In the genomic region with DNA sequence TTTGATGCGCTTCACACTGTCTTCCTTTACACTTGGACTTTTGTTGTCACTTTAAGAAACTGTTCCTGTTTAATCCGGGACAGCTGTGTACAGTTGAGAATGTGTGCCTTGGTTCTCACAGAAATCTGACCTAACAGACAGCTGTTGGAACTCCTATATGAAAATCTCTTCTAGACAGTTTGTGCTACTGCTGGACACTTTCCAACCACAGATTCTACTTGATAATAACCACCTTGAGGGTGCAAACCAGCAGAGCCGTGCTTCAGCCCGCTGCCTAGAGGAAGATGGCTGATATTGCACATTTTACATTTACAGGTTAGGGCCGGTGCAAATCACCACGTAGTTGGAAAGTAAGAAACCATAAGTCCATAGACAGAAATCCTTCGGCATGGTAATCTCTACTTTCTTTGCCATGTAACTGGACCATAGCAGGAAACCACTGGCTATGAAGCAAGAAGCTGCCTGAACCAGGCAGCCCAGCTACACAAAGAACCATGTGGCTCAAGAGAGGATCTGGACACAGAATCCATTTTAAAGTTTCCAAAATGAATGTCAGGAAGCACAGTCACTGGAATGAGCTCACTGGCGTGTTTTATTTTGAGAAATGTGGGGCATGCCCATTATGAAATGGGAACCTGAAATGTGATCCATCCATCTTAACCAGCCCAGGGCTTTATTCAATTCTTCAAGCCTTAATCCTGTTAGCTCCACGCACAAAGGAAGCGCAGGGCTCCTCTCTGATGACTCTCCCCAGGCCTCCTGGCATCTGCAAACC, we compare ENCODE assay signal across 8 mouse cellular contexts.
A peak's percentile ranks its signal among the peaks of the same experiment; 100 is the strongest.
DNase-seq lines count a peak whose midpoint lies in the region; ATAC-seq and TF ChIP-seq lines count a peak whose summit lies in the region.

No protein-coding gene starts in this region.

- peak; percentile 64 for ATAC-seq in activated CD4-positive, CD25-positive, alpha-beta regulatory T cell, adult 4 months
- peak; percentile 59; the same call in 1 of the 2 replicates for ATAC-seq in hindbrain, embryonic 11.5 days (ENCODE audit: low FRiP score)
- peak; percentile 89 for ATAC-seq in midbrain, embryonic 11.5 days (ENCODE audit: low FRiP score)
- ATAC-seq in monocyte, adult 5-6 weeks (replicated peaks; ENCODE audit: insufficient number of reproducible peaks, low FRiP score, low TSS enrichment, poor library complexity, severe bottlenecking), result no peak

- TF ChIP-seq CTCF in kidney, adult 2 months (conservative IDR thresholded peaks at IDR 0.05; ENCODE audit: insufficient read depth, insufficient read length, low read depth, low read length), result no peak

- no peaks in the 10 kb centered on the region for H3K36me3 ChIP-seq in kidney, adult 2 months (ENCODE audit: control insufficient read depth, insufficient read depth, low read length)
- H3K36me3 ChIP-seq in hindbrain, embryonic 11.5 days (ENCODE audit: control insufficient read depth, insufficient read depth, low read length), result no peaks in the 10 kb centered on the region
- no peaks in the 10 kb centered on the region for H3K36me3 ChIP-seq in midbrain, embryonic 11.5 days (ENCODE audit: control insufficient read depth, insufficient read depth, low read length)

- peaks cover 10% of the 10 kb centered on the region for H3K4me1 ChIP-seq in kidney, adult 2 months (ENCODE audit: control insufficient read depth, insufficient read depth, low read length)
- no peaks in the 10 kb centered on the region for H3K4me1 ChIP-seq in hindbrain, embryonic 11.5 days (replicated peaks; ENCODE audit: control insufficient read depth, insufficient read depth, low read length)
- peaks cover 23% of the 10 kb centered on the region for H3K4me1 ChIP-seq in midbrain, embryonic 11.5 days (ENCODE audit: control insufficient read depth, insufficient read depth, low read length)

- no peak overlapping the region for H3K9ac ChIP-seq in hindbrain, embryonic 11.5 days (ENCODE audit: low read depth, low read length)
- peak overlapping the region; percentile 24; the same call in 1 of the 2 replicates for H3K9ac ChIP-seq in midbrain, embryonic 11.5 days (ENCODE audit: low read length)

- peak overlapping the region; percentile 41 for H3K27ac ChIP-seq in kidney, adult 2 months (ENCODE audit: insufficient read depth, low read depth, low read length)
- peak overlapping the region; percentile 37; the same call in 1 of the 2 replicates for H3K27ac ChIP-seq in hindbrain, embryonic 11.5 days (ENCODE audit: low read depth, low read length)
- peak overlapping the region; percentile 88 for H3K27ac ChIP-seq in midbrain, embryonic 11.5 days (ENCODE audit: low read depth, low read length)

- WGBS in kidney, adult 2 months, result 58% methylated on average over 10 of the region's 10 CpGs
- 60% methylated on average over 10 of the region's 10 CpGs for WGBS in hindbrain, embryonic 11.5 days
- WGBS in midbrain, embryonic 11.5 days, result 34% methylated on average over 10 of the region's 10 CpGs

- H3K9me3 ChIP-seq in hindbrain, embryonic 11.5 days (ENCODE audit: control insufficient read depth, low read length), result no peaks in the 10 kb centered on the region
- H3K9me3 ChIP-seq in midbrain, embryonic 11.5 days (ENCODE audit: control insufficient read depth, low read length), result peaks cover 2% of the 10 kb centered on the region; the same call in 1 of the 2 replicates

- DNase-seq in kidney, adult 2 months, result no peak
- no peak for DNase-seq in kidney, adult 18-20 months
- DNase-seq in hindbrain, embryonic 11.5 days (ENCODE audit: low spot score), result peak; percentile 44
- DNase-seq in midbrain, embryonic 11.5 days (ENCODE audit: low spot score, missing footprints), result peak; percentile 93
- no peak for DNase-seq in layer of hippocampus, postnatal 10 days (ENCODE audit: low spot score in 2 of 2)
- no peak for DNase-seq in cerebellum, postnatal 25 days

- no peak overlapping the region for H3K4me2 ChIP-seq in hindbrain, embryonic 11.5 days (replicated peaks; ENCODE audit: low read depth, low read length)
- H3K4me2 ChIP-seq in midbrain, embryonic 11.5 days, result no peak overlapping the region; the same call in 1 of the 2 replicates

- TF ChIP-seq POLR2A in kidney, adult 2 months (IDR thresholded peaks at IDR 0.05; ENCODE audit: low read depth, low read length), result no peak

- H3K4me3 ChIP-seq in kidney, adult 2 months (ENCODE audit: insufficient read depth, low read depth, low read length), result no peak overlapping the region
- H3K4me3 ChIP-seq in hindbrain, embryonic 11.5 days (ENCODE audit: low read depth, low read length), result no peak overlapping the region
- H3K4me3 ChIP-seq in midbrain, embryonic 11.5 days (ENCODE audit: low read depth, low read length), result no peak overlapping the region

- H3K27me3 ChIP-seq in kidney, adult 2 months (replicated peaks; ENCODE audit: control insufficient read depth, insufficient read depth, low read length), result no peaks in the 10 kb centered on the region
- no peaks in the 10 kb centered on the region for H3K27me3 ChIP-seq in hindbrain, embryonic 11.5 days (ENCODE audit: control insufficient read depth, insufficient read depth, low read length)
- no peaks in the 10 kb centered on the region for H3K27me3 ChIP-seq in midbrain, embryonic 11.5 days (ENCODE audit: control insufficient read depth, insufficient read depth, low read length)

Comparison
In these comparisons a context has a peak if more than half of its experiments do, and no peak if none do; other contexts are left out.
1. DNase-seq: peak in hindbrain, embryonic 11.5 days (single experiment) and midbrain, embryonic 11.5 days (single experiment); none in kidney, adult 2 months (single experiment), kidney, adult 18-20 months (single experiment), layer of hippocampus, postnatal 10 days (0 of 2) and cerebellum, postnatal 25 days (0 of 2).
2. H3K27ac ChIP-seq: peak in every context shown above with its lines; median percentile 88 in midbrain, embryonic 11.5 days; 41 in kidney, adult 2 months; 37 in hindbrain, embryonic 11.5 days.